Mouse (Mus musculus): ENCODE measurements around the gene Tecpr1.

Tecpr1 gene

DNA sequence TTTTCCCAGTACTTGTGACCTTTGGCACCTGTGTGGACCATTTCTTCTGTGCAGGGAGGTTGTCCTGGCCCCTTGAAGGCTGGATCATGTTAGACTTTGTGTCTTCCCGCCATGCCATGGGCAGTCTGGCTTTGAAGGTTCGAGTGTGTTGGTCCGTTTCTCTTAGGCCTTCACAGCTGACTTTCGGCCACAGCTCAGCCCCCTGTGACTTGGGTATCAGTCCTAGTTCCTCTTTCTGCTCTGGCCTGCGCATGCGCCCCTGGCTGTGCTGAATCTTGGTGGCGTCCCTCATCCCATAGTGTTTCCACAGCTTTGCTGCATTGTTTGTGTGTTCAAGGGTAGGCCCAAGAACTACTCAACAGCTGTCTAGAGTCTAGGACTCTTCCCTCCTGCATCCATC lies 42.2 kb downstream of the Tecpr1 start:
- in situ Hi-C loops (cut with MboI; ENCODE audit: low sequenced_read_pairs), result no loop called here

- in situ Hi-C loops (cut with MboI; ENCODE audit: low sequenced_read_pairs), result no loop called here
Observed at GRCm38 (mm10) chr5:144178216-144178615, 45.2 kb downstream of the Tecpr1 start.

DNA sequence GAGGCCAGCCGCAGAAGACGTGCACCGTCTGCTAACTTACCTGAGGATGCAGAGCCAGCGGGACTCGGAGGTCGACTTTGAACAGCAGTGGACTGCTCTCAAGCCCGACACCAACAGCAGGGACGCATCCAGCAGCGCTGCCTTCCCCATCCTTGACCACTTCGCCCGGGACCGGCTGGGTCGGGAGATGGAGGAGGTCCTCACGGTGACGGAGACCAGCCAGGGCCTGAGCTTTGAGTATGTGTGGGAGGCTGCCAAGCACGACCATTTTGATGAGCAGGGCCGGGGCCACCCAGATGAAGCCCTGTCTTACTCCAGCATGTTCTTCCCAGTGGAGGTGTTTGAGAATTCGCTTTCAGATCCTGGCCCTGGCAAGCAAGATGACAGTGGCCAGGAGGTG lies 49.8 kb downstream of the Tecpr1 start:
- in situ Hi-C loops (cut with MboI; ENCODE audit: low sequenced_read_pairs), result no loop called here

- in situ Hi-C loops (cut with MboI; ENCODE audit: low sequenced_read_pairs), result no loop called here
Observed at GRCm38 (mm10) chr5:144169275-144169975, 54.0 kb downstream of the Tecpr1 start.

DNA sequence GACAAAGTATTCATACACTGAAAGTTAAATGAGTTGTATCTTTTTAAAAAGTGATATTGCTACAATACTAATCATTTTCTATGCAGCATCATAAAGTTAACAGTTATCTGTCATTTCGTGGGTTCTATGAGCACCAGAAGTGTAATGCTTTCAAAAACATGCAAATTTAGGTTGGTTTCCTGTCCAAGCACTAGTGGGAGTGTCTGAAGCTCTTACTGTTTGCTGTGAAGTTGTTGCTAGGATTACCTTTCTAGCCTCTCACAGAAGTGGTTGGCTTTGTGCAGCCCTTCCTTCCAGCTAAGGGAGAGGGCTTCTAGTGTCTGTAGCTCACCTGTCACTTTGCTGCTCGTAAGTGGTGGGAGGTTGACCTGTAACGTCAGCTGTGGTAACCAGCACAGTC lies 57.7 kb downstream of the Tecpr1 start:
- in situ Hi-C loops (cut with MboI; ENCODE audit: low sequenced_read_pairs), result no loop called here

GRCm38 (mm10) chr5:144162813-144163517 lies 60.5 kb downstream of the Tecpr1 start:
- in situ Hi-C loops (cut with MboI; ENCODE audit: low sequenced_read_pairs), result no loop called here

DNA sequence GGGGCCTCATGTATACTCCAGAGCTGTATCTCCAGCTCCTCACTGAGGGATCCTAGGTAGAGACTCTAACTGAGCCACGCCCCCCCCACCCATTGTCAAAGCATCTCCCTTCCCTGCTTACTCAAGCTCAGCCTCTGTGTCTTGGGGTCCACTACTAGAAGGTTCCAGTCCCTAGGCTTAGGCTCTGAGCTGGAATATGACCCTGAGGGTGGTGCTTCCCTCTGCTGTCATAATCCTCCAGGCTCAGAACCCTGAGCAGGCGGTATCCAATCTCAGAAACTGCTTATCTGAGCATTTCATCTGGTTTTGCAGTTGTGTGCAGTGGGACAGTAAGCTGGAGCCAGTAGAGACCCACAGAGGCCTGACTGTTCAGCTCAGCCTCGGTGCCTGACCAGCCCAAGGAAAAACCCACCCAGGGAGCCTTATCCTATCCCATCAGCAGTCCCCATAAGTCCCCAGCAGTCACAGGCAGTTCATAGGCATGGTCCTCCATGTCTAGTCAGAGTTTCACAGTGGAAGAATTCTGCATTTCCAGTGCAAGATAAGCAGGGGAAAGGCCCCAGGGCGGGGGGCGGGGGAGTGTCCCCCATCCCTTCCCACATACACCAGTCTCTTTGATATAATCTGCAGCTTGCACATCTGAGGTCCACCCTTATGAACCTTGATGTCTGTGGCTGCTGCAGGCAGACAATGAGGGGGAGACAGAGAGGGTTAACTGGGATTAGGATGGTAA lies 61.2 kb downstream of the Tecpr1 start:
- in situ Hi-C loops (cut with MboI; ENCODE audit: low sequenced_read_pairs), result no loop called here

DNA sequence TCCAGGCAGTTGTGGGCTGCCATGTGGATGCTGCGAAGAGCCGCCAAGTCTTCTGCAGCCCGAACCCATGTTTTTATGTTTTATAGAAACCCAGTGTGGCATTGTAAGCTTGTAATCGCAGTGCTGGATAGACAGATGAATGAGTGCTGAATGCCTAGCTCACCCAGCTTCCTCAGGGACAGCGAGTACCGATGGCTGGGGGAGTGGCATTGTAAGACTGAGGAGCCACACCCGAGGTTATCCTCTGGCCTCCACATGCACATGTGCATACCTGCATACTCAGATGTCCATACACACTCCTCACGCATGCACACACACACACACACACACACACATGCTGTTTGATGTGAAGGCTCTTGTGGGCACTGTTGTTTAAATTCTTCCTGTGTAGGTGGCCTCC lies 64.3 kb downstream of the Tecpr1 start:
- in situ Hi-C loops (cut with MboI; ENCODE audit: low sequenced_read_pairs), result loop anchor here (10.0 kb wide), 1 partner anchor 104 kb away; no protein-coding TSS in a partner anchor

- in situ Hi-C loops (cut with MboI; ENCODE audit: low sequenced_read_pairs), result loop anchor here (10.0 kb wide), 1 partner anchor 104 kb away; no protein-coding TSS in a partner anchor
Observed at GRCm38 (mm10) chr5:144158604-144159003, 64.8 kb downstream of the Tecpr1 start.

- in situ Hi-C loops (cut with MboI; ENCODE audit: low sequenced_read_pairs), result loop anchor here (10.0 kb wide), 1 partner anchor 100 kb away; no protein-coding TSS in a partner anchor
Observed at GRCm38 (mm10) chr5:144154528-144154927, 68.9 kb downstream of the Tecpr1 start.

- in situ Hi-C loops (cut with MboI; ENCODE audit: low sequenced_read_pairs), result loop anchor here (10.0 kb wide), 1 partner anchor 96 kb away; no protein-coding TSS in a partner anchor
Observed at GRCm38 (mm10) chr5:144151270-144151669, 72.1 kb downstream of the Tecpr1 start.

- in situ Hi-C loops (cut with MboI; ENCODE audit: low sequenced_read_pairs), result no loop called here
Observed at GRCm38 (mm10) chr5:144149530-144149929, 73.9 kb downstream of the Tecpr1 start.

DNA sequence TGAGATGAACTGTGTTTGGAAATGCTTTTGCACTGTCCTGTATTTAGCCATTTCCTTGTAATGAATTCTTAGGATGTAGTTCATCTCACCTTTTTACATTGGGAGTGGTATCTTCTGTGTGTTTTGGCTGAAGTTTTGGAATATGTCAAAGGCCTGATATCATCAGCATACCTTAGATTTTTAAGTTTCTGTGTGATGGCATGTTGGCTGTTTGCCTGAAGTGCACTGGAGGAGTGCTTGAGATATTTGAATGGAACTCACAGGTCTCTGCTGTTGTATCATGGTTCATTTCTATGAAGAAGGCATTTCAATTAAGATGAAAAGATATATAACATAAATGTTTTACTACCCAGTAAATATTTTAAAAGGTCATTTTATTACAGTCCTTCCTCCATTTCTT lies 76.5 kb downstream of the Tecpr1 start:
- in situ Hi-C loops (cut with MboI; ENCODE audit: low sequenced_read_pairs), result no loop called here

All from CH12F3 (cell line).